24 mouse cellular contexts compared by ENCODE assay signal in the genomic region with DNA sequence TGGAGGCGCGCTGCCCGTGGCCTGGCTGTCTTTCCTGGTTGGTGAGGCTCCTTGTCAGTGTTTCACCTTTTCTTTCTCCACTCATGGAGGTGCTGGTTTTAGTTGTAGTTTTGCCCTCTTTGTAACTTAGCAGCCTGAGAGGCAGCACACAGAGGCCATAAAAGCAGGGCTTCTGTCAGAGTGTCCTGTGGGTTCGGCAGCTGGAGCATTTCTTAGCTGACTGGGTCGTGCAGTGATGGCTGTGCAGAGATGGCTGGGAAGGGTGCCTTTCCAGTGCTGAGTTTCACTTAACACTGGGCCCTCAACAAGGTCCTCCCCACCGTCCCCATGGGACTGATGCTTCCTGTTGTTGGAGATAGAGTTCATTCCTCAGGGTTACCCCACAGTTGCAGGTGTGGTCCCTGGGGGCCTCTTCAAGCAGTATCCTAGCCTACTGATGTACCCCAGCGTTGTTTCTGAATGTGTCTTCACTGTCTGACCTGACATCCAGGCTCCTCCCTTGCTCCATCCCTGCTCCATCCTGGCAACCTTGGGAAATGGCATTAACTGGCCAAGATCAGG.
A peak's percentile ranks its signal among the peaks of the same experiment; 100 is the strongest.
DNase-seq lines count a peak whose midpoint lies in the region; ATAC-seq and TF ChIP-seq lines count a peak whose summit lies in the region.
"Had no signal": no experiment of that assay in that cellular context is flagged by ENCODE, and none has a peak within 500 bp of the region (broad histone marks: within the 10 kb centered on the region; RNA-seq: fewer than 3 reads in every experiment).

No protein-coding gene starts in this region.

- 0 out of 2 replicates have a peak, but pooled peaks cover 5% of the 10 kb centered on the region for H3K27me3 ChIP-seq in heart, embryonic 10.5 days (ENCODE audit: insufficient read depth, poor library complexity, severe bottlenecking)
- H3K27me3 ChIP-seq in kidney, adult 2 months (replicated peaks; ENCODE audit: control insufficient read depth, insufficient read depth, low read length): no peaks in the 10 kb centered on the region
- H3K27me3 ChIP-seq in embryonic facial prominence, embryonic 10.5 days (replicated peaks; ENCODE audit: low read depth, poor library complexity, severe bottlenecking): no peaks in the 10 kb centered on the region
- H3K27me3 ChIP-seq: limb, embryonic 15.5 days; liver, embryonic 15.5 days; Patski had no signal

- no peaks in the 10 kb centered on the region for H3K9me3 ChIP-seq in heart, embryonic 10.5 days
- no peaks in the 10 kb centered on the region for H3K9me3 ChIP-seq in embryonic facial prominence, embryonic 10.5 days
- H3K9me3 ChIP-seq: forebrain, embryonic 10.5 days; limb, embryonic 15.5 days; liver, embryonic 15.5 days; midbrain, embryonic 10.5 days had no signal

- no peak overlapping the region for H3K4me3 ChIP-seq in heart, embryonic 10.5 days
- no peak overlapping the region for H3K4me3 ChIP-seq in kidney, adult 2 months (ENCODE audit: insufficient read depth, low read depth, low read length)
- no peak overlapping the region for H3K4me3 ChIP-seq in embryonic facial prominence, embryonic 10.5 days
- H3K4me3 ChIP-seq: forebrain, embryonic 10.5 days; limb, embryonic 15.5 days; liver, embryonic 15.5 days; midbrain, embryonic 10.5 days; myocyte had no signal

- H3K4me1 ChIP-seq in heart, embryonic 10.5 days: peaks cover 32% of the 10 kb centered on the region
- 0 out of 2 replicates have a peak, but pooled peaks cover 2% of the 10 kb centered on the region for H3K4me1 ChIP-seq in kidney, adult 2 months (ENCODE audit: control insufficient read depth, insufficient read depth, low read length)
- peaks cover 42% of the 10 kb centered on the region for H3K4me1 ChIP-seq in embryonic facial prominence, embryonic 10.5 days
- H3K4me1 ChIP-seq: liver, embryonic 15.5 days had no signal

- WGBS in heart, embryonic 10.5 days: 78% methylated on average over 7 of the region's 7 CpGs
- WGBS in kidney, adult 2 months: 65% methylated on average over 7 of the region's 7 CpGs
- 82% methylated on average over 7 of the region's 7 CpGs for WGBS in embryonic facial prominence, embryonic 10.5 days

- no peak for DNase-seq in heart, embryonic 10.5 days (ENCODE audit: low spot score)
- DNase-seq in heart, postnatal 14 days: no peak
- peak; percentile 60 for DNase-seq in kidney, postnatal 10 days
- DNase-seq in kidney, adult 2 months: no peak
- no peak for DNase-seq in embryonic facial prominence, embryonic 10.5 days (ENCODE audit: low spot score)
- no peak for DNase-seq in frontal cortex, postnatal 25 days (ENCODE audit: low spot score in 2 of 2)
- DNase-seq: adrenal gland, postnatal 36 days; cerebellum, adult 11 months; cerebellum, adult 9-11 months; gastrocnemius, postnatal 36 days; layer of hippocampus, postnatal 36 days had no signal

- TF ChIP-seq CTCF in kidney, adult 2 months (conservative IDR thresholded peaks at IDR 0.05; ENCODE audit: insufficient read depth, insufficient read length, low read depth, low read length): no peak

- H3K36me3 ChIP-seq in heart, embryonic 10.5 days: no peaks in the 10 kb centered on the region; the same call in 1 of the 2 replicates
- no peaks in the 10 kb centered on the region for H3K36me3 ChIP-seq in kidney, adult 2 months (ENCODE audit: control insufficient read depth, insufficient read depth, low read length)
- peaks cover 2% of the 10 kb centered on the region; the same call in 1 of the 2 replicates for H3K36me3 ChIP-seq in embryonic facial prominence, embryonic 10.5 days (replicated peaks)
- H3K36me3 ChIP-seq: forebrain, embryonic 10.5 days; G1E; liver, embryonic 15.5 days; midbrain, embryonic 10.5 days had no signal

- peak; percentile 45; the same call in 1 of the 2 replicates for ATAC-seq in neutrophil, adult 5-6 weeks (ENCODE audit: extremely low read depth, insufficient number of reproducible peaks, low FRiP score, poor library complexity, severe bottlenecking)
- no peak for ATAC-seq in megakaryocyte, adult 5-6 weeks (ENCODE audit: poor library complexity, severe bottlenecking)
- ATAC-seq: hindbrain, embryonic 16.5 days; intestine, postnatal 0 days; midbrain, embryonic 16.5 days; Patski had no signal

- H3K27ac ChIP-seq in heart, embryonic 10.5 days: peak overlapping the region; percentile 42; the same call in 1 of the 2 replicates
- no peak overlapping the region for H3K27ac ChIP-seq in kidney, adult 2 months (ENCODE audit: insufficient read depth, low read depth, low read length)
- 0 out of 2 replicates have a peak overlapping the region, but pooled peaks have one; percentile 14 for H3K27ac ChIP-seq in embryonic facial prominence, embryonic 10.5 days (replicated peaks)
- H3K27ac ChIP-seq: forebrain, embryonic 10.5 days; limb, embryonic 15.5 days; liver, embryonic 15.5 days; macrophage; midbrain, embryonic 10.5 days had no signal

- no peak for TF ChIP-seq POLR2A in kidney, adult 2 months (IDR thresholded peaks at IDR 0.05; ENCODE audit: low read depth, low read length)

- intact Hi-C loops in heart, postnatal 14 days (cut with DNase I): no loop called here
